Mouse (Mus musculus): Measurements from ENCODE around the gene Zcchc17. TPM values are rescaled to one million over a fixed set of nuclear protein-coding genes. Genes with fewer than 3 reads are reported as not detected.
A peak's percentile ranks its signal among the peaks of the same experiment; 100 is the strongest.

Zcchc17 gene
- polyA plus RNA-seq (2015; fragmentation: Nextera tagmentation; extraction: Ambion mirVana) = 27.4 and 31.9 TPM in 2 replicates

DNA sequence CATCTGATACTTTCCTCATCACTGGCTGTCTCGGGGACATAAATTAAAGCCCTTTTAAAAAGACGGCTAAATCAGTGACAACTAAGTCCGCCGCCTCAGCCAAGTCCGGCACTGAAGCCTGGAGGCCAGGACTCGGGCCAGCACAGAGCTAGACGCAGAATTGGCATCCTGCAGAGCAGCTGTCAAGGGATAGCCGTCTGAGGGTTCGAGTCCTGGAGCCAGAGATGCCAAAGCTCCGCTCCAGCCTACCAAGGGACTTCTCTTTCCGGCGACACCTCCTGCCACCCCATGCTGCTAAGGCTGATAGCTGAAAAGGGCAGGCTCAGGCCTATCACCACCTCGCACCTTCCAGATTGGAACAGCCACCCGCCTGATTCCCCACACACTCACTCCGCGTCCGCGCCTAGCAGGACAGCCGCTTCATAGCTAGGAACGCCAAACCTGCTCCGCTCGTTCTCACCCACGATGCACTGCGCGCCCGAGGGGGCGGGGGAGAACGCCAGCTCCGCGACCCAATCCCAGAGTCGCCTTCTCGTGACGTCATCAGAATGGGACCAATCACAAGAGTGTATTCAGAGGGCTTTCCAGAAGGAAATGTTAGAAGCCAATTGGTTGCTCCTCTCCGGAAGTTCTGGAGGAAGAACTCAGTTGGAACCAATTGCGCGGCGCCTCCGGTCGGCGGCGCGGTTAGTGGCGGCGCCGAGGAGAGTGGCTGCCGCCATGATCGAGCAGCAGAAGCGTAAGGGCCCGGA, at the start of gene Zcchc17, which contains the start of gene Snrnp40:
Zcchc17 (minus strand) TSS at position 458 of the 752 bp plus-strand sequence.
Snrnp40 (plus strand) TSS at position 647 of the 752 bp plus-strand sequence.
- peak within 1 kb of the TSS; percentile 90 for H3K4me2 ChIP-seq
- H3K4me1 ChIP-seq (replicated peaks) = peaks cover 39% of the 10 kb centered on the region
- peak; percentile 97 for ATAC-seq (ENCODE audit: insufficient read depth)
- no peaks in the 10 kb centered on the region for H3K9me3 ChIP-seq (replicated peaks)
- no peaks in the 10 kb centered on the region for H3K27me3 ChIP-seq
- peak within 1 kb of the TSS; percentile 89 for H3K9ac ChIP-seq
- peak within 1 kb of the TSS; percentile 95 for H3K27ac ChIP-seq (replicated peaks)
- under 1% methylated on average over 49 of the region's 49 CpGs for WGBS (ENCODE audit: insufficient replicate concordance)
- H3K4me3 ChIP-seq (replicated peaks) = peak within 1 kb of the TSS; percentile 88
- H3K36me3 ChIP-seq (replicated peaks) = peaks cover 26% of the 10 kb centered on the region

DNA sequence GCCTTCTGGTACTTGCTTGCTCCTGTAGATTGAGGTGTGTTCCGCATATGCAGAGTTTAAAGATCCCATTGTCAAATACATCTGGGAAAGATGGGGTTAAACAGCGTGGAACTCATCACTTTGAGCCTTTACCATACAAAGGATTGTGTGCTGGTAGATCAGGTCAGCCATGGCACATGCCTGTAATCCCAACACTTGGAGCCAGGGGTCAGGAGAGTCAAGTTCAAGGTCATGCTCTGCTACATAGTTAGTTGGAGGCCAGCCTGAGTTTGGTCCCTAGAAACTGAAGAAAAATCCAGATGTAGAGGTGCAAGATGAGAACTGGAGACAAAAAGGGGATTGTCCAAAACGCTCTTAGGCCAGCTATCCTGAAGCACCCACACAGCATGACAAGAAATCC, 31.5 kb upstream of the Zcchc17 start:
- no peak for ATAC-seq (ENCODE audit: insufficient read depth)
- H3K4me1 ChIP-seq (replicated peaks) = no peaks in the 10 kb centered on the region
- peaks cover 45% of the 10 kb centered on the region for H3K36me3 ChIP-seq (replicated peaks)

DNA sequence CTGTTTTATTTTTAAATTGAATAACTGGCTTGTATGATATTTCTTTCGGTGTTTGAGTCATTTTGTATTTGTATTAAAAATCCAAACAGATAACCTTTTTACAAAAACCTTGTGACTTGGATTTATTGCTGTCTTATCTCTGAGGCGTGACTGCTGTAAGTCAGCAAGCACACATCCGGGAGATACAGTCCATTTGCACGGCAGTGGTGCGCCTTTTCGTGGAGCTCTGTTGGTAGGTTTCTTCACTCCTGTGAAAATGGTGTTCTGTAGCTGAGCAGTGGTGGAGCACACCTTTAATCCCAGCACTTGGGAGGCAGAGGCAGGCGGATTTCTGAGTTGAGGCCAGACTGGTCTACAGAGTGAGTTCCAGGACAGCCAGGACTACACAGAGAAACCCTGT, 30.2 kb upstream of the Zcchc17 start:
- Histone ChIP-seq H3K4me3 (replicated peaks) (no peak overlapping the region), H3K9ac (no peak overlapping the region), H3K36me3 (replicated peaks) (peaks cover 57% of the 10 kb centered on the region)

More for the DNA sequence above, 31.5 kb upstream of the Zcchc17 start:
- no peaks in the 10 kb centered on the region for H3K27me3 ChIP-seq
- H3K4me3 ChIP-seq (replicated peaks) = no peak overlapping the region
- no peak overlapping the region for H3K27ac ChIP-seq (replicated peaks)
- WGBS (ENCODE audit: insufficient replicate concordance) = 58% methylated on average over 3 of the region's 3 CpGs
- H3K9me3 ChIP-seq (replicated peaks) = no peaks in the 10 kb centered on the region
- H3K9ac ChIP-seq = no peak overlapping the region
- no peak overlapping the region for H3K4me2 ChIP-seq

DNA sequence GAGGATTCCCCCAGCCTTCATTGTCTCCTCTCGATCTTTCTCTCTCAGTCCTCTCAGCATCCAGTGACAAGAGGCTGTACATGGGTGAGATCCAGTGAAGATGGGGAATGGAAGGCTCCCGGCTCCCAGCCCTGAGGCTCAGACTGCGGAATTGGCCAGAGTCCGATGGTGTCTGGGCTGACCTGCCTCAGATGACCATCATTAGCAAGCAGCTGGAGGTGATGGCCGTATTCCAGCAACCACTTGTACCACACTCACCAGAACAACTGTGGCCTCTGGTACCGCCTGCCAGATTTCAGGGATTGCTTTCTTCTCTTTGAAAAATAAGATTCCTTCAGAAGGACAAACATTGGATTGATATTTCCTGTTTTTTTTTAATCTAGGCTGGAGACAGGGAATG, 29.8 kb upstream of the Zcchc17 start:
- Histone ChIP-seq H3K36me3 (replicated peaks) (peaks cover 62% of the 10 kb centered on the region), H3K4me2 (no peak overlapping the region), H3K27me3 (no peaks in the 10 kb centered on the region), H3K4me3 (replicated peaks) (no peak overlapping the region), H3K4me1 (replicated peaks) (no peaks in the 10 kb centered on the region), H3K9ac (no peak overlapping the region), H3K9me3 (replicated peaks) (no peaks in the 10 kb centered on the region), H3K27ac (replicated peaks) (no peak overlapping the region)
- WGBS (ENCODE audit: insufficient replicate concordance) = 87% methylated on average over 6 of the region's 6 CpGs
- no peak for ATAC-seq (ENCODE audit: insufficient read depth)

More for the DNA sequence above, 30.2 kb upstream of the Zcchc17 start:
- Histone ChIP-seq H3K27ac (replicated peaks) (no peak overlapping the region), H3K9me3 (replicated peaks) (no peaks in the 10 kb centered on the region), H3K4me1 (replicated peaks) (no peaks in the 10 kb centered on the region), H3K4me2 (no peak overlapping the region), H3K27me3 (no peaks in the 10 kb centered on the region)
- no peak for ATAC-seq (ENCODE audit: insufficient read depth)
- 75% methylated on average over 7 of the region's 7 CpGs for WGBS (ENCODE audit: insufficient replicate concordance)

DNA sequence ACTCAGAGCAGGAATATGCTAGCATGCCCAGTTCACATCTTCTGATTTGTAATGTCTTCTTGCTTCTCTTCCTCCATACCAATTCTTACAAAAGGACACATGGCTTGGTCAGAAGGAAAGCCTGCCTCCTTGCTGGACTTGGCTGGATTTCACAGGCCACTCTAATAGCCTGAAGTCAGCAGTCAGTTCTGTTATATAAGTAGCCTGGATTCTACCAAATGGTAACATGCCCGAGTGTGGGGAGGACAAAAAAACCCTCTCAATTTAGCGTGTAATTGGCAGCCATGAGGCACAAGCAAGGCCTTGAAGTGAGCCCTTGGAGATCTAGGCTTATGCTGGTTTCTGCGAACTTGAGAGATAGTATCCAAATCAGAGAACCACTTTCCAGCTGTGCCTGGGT, 27.5 kb upstream of the Zcchc17 start:
- Histone ChIP-seq H3K9ac (no peak overlapping the region), H3K36me3 (replicated peaks) (peaks cover 84% of the 10 kb centered on the region), H3K4me2 (no peak overlapping the region), H3K4me3 (replicated peaks) (no peak overlapping the region), H3K27me3 (no peaks in the 10 kb centered on the region), H3K9me3 (replicated peaks) (no peaks in the 10 kb centered on the region), H3K27ac (replicated peaks) (no peak overlapping the region), H3K4me1 (replicated peaks) (no peaks in the 10 kb centered on the region)
- WGBS (ENCODE audit: insufficient replicate concordance) = 70% methylated on average over 3 of the region's 3 CpGs
- no peak for ATAC-seq (ENCODE audit: insufficient read depth)

DNA sequence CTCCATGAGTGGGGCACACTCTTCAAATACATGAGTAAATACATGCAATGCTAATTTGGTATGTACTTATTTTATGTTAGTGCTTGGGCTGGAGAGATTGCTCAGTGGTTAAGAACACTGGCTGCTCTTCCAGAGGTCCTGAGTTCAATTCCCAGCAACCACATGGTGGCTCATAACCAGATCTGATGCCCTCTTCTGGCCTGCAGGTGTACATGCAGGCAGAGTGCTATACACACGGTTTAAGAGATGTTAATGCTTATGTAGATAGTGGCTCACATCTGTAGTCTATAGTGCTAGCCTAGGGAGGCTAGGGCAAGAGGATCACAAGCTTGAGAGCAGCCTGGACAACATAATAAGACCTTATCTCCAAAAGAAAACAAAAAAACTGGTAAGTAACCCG, 20.7 kb upstream of the Zcchc17 start:
- no peak overlapping the region for H3K4me3 ChIP-seq (replicated peaks)
- no peaks in the 10 kb centered on the region for H3K9me3 ChIP-seq (replicated peaks)
- 77% methylated on average over 2 of the region's 2 CpGs for WGBS (ENCODE audit: insufficient replicate concordance)
- H3K9ac ChIP-seq = no peak overlapping the region
- H3K27ac ChIP-seq (replicated peaks) = no peak overlapping the region
- no peaks in the 10 kb centered on the region for H3K4me1 ChIP-seq (replicated peaks)
- ATAC-seq (ENCODE audit: insufficient read depth) = no peak
- H3K4me2 ChIP-seq = no peak overlapping the region
- H3K36me3 ChIP-seq (replicated peaks) = peaks cover 96% of the 10 kb centered on the region
- H3K27me3 ChIP-seq = no peaks in the 10 kb centered on the region

DNA sequence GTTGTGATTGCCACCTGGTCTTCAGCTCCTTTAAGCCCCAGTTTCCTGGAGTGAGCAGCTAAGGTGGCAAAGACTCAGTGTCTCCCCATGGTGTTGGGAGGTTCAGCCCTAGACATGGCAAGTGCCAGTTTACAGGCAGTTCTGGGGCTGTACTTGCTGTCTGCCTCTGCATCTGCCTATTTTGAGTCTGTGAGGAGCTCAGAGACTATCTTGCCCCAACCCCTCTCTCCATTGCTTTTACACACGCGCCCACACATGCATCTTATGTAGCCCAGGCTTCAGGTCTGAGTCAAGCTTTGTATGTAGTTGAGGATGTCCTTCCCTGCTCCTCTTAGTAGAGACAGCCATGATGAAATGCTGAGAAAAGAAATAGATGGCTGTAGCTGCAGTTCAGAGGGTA, 19.4 kb upstream of the Zcchc17 start:
- ATAC-seq (ENCODE audit: insufficient read depth) = no peak
- Histone ChIP-seq H3K36me3 (replicated peaks) (peaks cover 96% of the 10 kb centered on the region), H3K9ac (no peak overlapping the region), H3K27ac (replicated peaks) (no peak overlapping the region), H3K9me3 (replicated peaks) (no peaks in the 10 kb centered on the region), H3K27me3 (no peaks in the 10 kb centered on the region), H3K4me2 (no peak overlapping the region), H3K4me1 (replicated peaks) (no peaks in the 10 kb centered on the region), H3K4me3 (replicated peaks) (no peak overlapping the region)
- WGBS (ENCODE audit: insufficient replicate concordance) = 92% methylated on average over 2 of the region's 2 CpGs

DNA sequence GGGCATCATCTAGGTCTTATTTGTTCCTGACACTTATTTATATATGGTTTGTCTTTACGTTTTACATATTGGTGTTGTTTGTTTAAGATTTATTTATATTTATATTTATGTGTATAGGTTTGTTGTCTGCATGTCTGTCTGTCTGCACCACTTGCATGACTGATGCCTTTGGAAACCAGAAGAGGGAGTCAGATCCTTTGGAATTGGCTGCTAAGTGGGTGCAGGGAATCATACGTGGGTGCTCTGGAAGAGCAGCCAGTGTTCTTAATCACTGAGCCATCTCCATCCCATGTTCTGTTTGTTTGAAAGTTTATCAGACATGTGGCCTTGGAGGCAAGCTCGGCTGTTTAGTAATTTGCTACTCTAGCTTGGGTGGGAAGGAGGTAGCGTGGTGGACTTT, 17.8 kb upstream of the Zcchc17 start:
- H3K9me3 ChIP-seq (replicated peaks) = no peaks in the 10 kb centered on the region
- H3K4me2 ChIP-seq = no peak overlapping the region
- no peak for ATAC-seq (ENCODE audit: insufficient read depth)
- H3K4me3 ChIP-seq (replicated peaks) = no peak overlapping the region
- H3K9ac ChIP-seq = no peak overlapping the region
- no peaks in the 10 kb centered on the region for H3K27me3 ChIP-seq
- H3K36me3 ChIP-seq (replicated peaks) = peaks cover 96% of the 10 kb centered on the region
- no peaks in the 10 kb centered on the region for H3K4me1 ChIP-seq (replicated peaks)
- 80% methylated on average over 4 of the region's 4 CpGs for WGBS (ENCODE audit: insufficient replicate concordance)
- H3K27ac ChIP-seq (replicated peaks) = no peak overlapping the region

DNA sequence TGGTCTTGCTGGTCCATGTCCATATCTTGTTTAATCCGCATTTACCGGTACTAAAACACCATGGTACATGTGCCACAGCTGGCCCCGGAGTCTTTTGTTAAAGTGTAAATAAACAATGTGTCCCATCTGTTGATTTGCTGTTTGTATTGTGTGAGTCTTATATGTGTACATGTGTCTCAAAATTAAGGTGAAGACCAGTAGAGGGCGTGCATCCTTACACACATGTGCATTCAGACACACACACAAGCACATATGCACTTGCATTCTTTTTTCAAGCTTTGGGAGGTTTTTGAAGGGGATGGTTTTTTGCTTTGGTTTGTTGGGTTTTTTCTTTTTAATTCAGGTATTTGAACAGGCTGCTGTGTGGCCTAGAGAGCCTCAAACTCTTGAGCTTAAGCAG, 16.9 kb upstream of the Zcchc17 start:
- Histone ChIP-seq H3K4me2 (no peak overlapping the region), H3K27me3 (no peaks in the 10 kb centered on the region), H3K9me3 (replicated peaks) (no peaks in the 10 kb centered on the region), H3K9ac (no peak overlapping the region), H3K4me1 (replicated peaks) (no peaks in the 10 kb centered on the region), H3K4me3 (replicated peaks) (no peak overlapping the region), H3K36me3 (replicated peaks) (peaks cover 93% of the 10 kb centered on the region), H3K27ac (replicated peaks) (no peak overlapping the region)
- ATAC-seq (ENCODE audit: insufficient read depth) = no peak
- 81% methylated on average over 4 of the region's 4 CpGs for WGBS (ENCODE audit: insufficient replicate concordance)

DNA sequence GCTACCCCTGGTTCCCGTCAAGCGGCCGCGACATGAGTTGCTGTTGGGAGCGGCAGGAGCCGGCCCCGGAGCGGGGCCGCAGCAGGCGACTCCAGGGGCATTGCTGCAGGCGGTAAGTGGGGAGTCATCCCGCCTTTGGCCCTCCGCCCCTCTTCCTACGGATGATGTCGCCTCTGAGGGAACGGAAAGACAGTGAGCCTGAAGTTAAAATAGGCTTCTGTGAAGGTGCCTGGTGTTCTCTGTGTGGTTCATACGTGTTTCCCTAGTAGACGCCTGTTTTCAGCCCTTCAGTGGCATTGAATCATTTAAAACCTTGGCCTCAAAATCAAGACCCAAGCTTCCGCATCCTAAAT, 471 bp upstream of the Zcchc17 start:
- Histone ChIP-seq H3K4me1 (replicated peaks) (peaks cover 39% of the 10 kb centered on the region), H3K9ac (peak overlapping the region; percentile 89), H3K4me3 (replicated peaks) (peak overlapping the region; percentile 88), H3K27ac (replicated peaks) (peak overlapping the region; percentile 83), H3K36me3 (replicated peaks) (peaks cover 32% of the 10 kb centered on the region), H3K27me3 (no peaks in the 10 kb centered on the region), H3K9me3 (replicated peaks) (no peaks in the 10 kb centered on the region), H3K4me2 (peak overlapping the region; percentile 78)
- no peak for ATAC-seq (ENCODE audit: insufficient read depth)
- WGBS (ENCODE audit: insufficient replicate concordance) = under 1% methylated on average over 19 of the region's 19 CpGs

DNA sequence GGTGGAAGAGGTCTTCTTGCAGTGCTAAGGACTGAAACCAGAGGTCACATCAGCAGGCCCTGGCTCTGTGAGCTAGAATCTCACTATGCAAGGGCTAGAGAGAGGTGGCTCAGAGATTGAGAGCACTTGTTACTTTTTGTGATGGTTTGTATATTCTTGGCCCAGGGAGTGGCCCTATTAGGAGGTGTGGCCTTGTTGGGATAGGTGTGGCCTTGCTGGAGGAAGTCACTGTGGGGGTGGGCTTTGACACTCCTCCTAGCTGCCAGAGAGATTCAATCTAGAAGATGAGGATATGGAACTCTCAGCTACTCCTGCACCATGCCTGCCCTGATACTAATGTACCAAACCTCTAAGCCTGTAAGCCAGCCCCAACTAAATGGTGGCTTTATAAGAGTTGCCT, 1.8 kb downstream of the Zcchc17 start:
- peaks cover 23% of the 10 kb centered on the region for H3K36me3 ChIP-seq (replicated peaks)
- H3K9me3 ChIP-seq (replicated peaks) = no peaks in the 10 kb centered on the region
- ATAC-seq (ENCODE audit: insufficient read depth) = no peak
- no peaks in the 10 kb centered on the region for H3K27me3 ChIP-seq
- H3K27ac ChIP-seq (replicated peaks) = peak overlapping the region; percentile 95
- H3K4me2 ChIP-seq = peak overlapping the region; percentile 90
- no peak overlapping the region for H3K9ac ChIP-seq
- peaks cover 39% of the 10 kb centered on the region for H3K4me1 ChIP-seq (replicated peaks)
- H3K4me3 ChIP-seq (replicated peaks) = peak overlapping the region; percentile 88

DNA sequence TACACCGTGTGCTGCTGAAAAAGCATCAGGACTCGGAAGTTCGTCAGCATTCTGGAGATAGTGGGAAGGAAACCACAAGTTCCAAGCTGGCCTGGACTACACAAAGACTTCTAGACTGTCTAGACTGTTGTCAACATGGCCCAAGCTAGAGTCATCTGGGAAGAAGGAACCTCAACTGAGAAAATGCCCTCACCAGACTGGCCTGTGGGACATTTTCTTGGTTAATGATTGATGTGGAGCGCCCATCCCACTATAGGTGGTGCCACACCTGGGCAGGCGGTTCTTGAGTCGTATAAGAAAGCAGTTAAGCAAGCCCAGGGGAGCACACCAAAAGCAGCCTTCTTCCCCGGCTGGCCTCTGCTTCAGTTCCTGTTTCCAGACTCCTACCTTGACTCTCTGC, 7.2 kb downstream of the Zcchc17 start:
- Histone ChIP-seq H3K4me3 (replicated peaks) (no peak overlapping the region), H3K4me1 (replicated peaks) (peaks cover 17% of the 10 kb centered on the region), H3K4me2 (no peak overlapping the region), H3K27ac (replicated peaks) (no peak overlapping the region), H3K27me3 (no peaks in the 10 kb centered on the region), H3K36me3 (replicated peaks) (peaks cover 71% of the 10 kb centered on the region), H3K9ac (no peak overlapping the region), H3K9me3 (replicated peaks) (no peaks in the 10 kb centered on the region)
- no peak for ATAC-seq (ENCODE audit: insufficient read depth)
- 77% methylated on average over 7 of the region's 7 CpGs for WGBS (ENCODE audit: insufficient replicate concordance)

Measured in liver, embryonic 15.5 days (tissue).